Mouse (Mus musculus): Measurements from ENCODE around the gene Lurap1. TPM values are rescaled to one million over a fixed set of nuclear protein-coding genes. Genes with fewer than 3 reads are reported as not detected.
A peak's percentile ranks its signal among the peaks of the same experiment; 100 is the strongest.

Gene Lurap1
- polyA plus RNA-seq, 1 experiment, result not detected

- Histone ChIP-seq H3K27ac (ENCODE audit: insufficient read depth, low read depth, low read length) (no peak overlapping the region), H3K4me1 (ENCODE audit: control insufficient read depth, insufficient read depth, low read length) (no peaks in the 10 kb centered on the region), H3K4me3 (ENCODE audit: insufficient read depth, low read depth, low read length) (no peak overlapping the region)
- 81% methylated on average over 6 of the region's 6 CpGs for WGBS
- no peak for TF ChIP-seq POLR2A (IDR thresholded peaks at IDR 0.05; ENCODE audit: insufficient read depth, low read depth, low read length)
- TF ChIP-seq CTCF (IDR thresholded peaks at IDR 0.05; ENCODE audit: insufficient read depth, low read depth, low read length), result no peak
Observed at GRCm38 (mm10) chr4:116127956-116128355, 23.2 kb downstream of the Lurap1 start.

- H3K4me1 ChIP-seq (ENCODE audit: control insufficient read depth, insufficient read depth, low read length), result no peaks in the 10 kb centered on the region
- H3K27ac ChIP-seq (ENCODE audit: insufficient read depth, low read depth, low read length), result no peak overlapping the region
- no peak overlapping the region for H3K4me3 ChIP-seq (ENCODE audit: insufficient read depth, low read depth, low read length)
- TF ChIP-seq POLR2A (IDR thresholded peaks at IDR 0.05; ENCODE audit: insufficient read depth, low read depth, low read length), result no peak
- no peak for TF ChIP-seq CTCF (IDR thresholded peaks at IDR 0.05; ENCODE audit: insufficient read depth, low read depth, low read length)
- WGBS, result 95% methylated on average over 4 of the region's 4 CpGs
Observed at GRCm38 (mm10) chr4:116125803-116126386, 25.2 kb downstream of the Lurap1 start.

GRCm38 (mm10) chr4:116123602-116124519 lies 27.3 kb downstream of the Lurap1 start, which contains the start of the genes Rad54l and Pomgnt1:
Gene Rad54l, minus strand, starts transcription at chr4:116123690.
Gene Pomgnt1, plus strand, starts transcription at chr4:116123840.
- H3K4me3 ChIP-seq (ENCODE audit: insufficient read depth, low read depth, low read length), result peak within 1 kb of the TSS; percentile 62
- TF ChIP-seq CTCF (IDR thresholded peaks at IDR 0.05; ENCODE audit: insufficient read depth, low read depth, low read length) (no peak), POLR2A (IDR thresholded peaks at IDR 0.05; ENCODE audit: insufficient read depth, low read depth, low read length) (0 out of 2 replicates have a peak, but pooled peaks have one; percentile 44)
- H3K4me1 ChIP-seq (ENCODE audit: control insufficient read depth, insufficient read depth, low read length), result no peaks in the 10 kb centered on the region
- peak within 1 kb of the TSS; percentile 53 for H3K27ac ChIP-seq (ENCODE audit: insufficient read depth, low read depth, low read length)
- 1% methylated on average over 24 of the region's 24 CpGs for WGBS

GRCm38 (mm10) chr4:116122762-116123161 lies 28.4 kb downstream of the Lurap1 start:
- 2% methylated on average over 1 of the region's 1 CpGs for WGBS
- H3K4me1 ChIP-seq (ENCODE audit: control insufficient read depth, insufficient read depth, low read length), result no peaks in the 10 kb centered on the region
- H3K27ac ChIP-seq (ENCODE audit: insufficient read depth, low read depth, low read length), result no peak overlapping the region
- no peak for TF ChIP-seq CTCF (IDR thresholded peaks at IDR 0.05; ENCODE audit: insufficient read depth, low read depth, low read length)
- TF ChIP-seq POLR2A (IDR thresholded peaks at IDR 0.05; ENCODE audit: insufficient read depth, low read depth, low read length), result no peak
- no peak overlapping the region for H3K4me3 ChIP-seq (ENCODE audit: insufficient read depth, low read depth, low read length)

- TF ChIP-seq POLR2A (IDR thresholded peaks at IDR 0.05; ENCODE audit: insufficient read depth, low read depth, low read length) (no peak), CTCF (IDR thresholded peaks at IDR 0.05; ENCODE audit: insufficient read depth, low read depth, low read length) (no peak)
- H3K27ac ChIP-seq (ENCODE audit: insufficient read depth, low read depth, low read length), result no peak overlapping the region
- H3K4me3 ChIP-seq (ENCODE audit: insufficient read depth, low read depth, low read length), result no peak overlapping the region
- whole genome bisulfite sequencing, result 56% methylated on average over 2 of the region's 2 CpGs
- no peaks in the 10 kb centered on the region for H3K4me1 ChIP-seq (ENCODE audit: control insufficient read depth, insufficient read depth, low read length)
Observed at GRCm38 (mm10) chr4:116111486-116111885, 39.7 kb downstream of the Lurap1 start.

GRCm38 (mm10) chr4:116110695-116111094 lies 40.4 kb downstream of the Lurap1 start:
- Histone ChIP-seq H3K4me1 (ENCODE audit: control insufficient read depth, insufficient read depth, low read length) (no peaks in the 10 kb centered on the region), H3K27ac (ENCODE audit: insufficient read depth, low read depth, low read length) (no peak overlapping the region), H3K4me3 (ENCODE audit: insufficient read depth, low read depth, low read length) (no peak overlapping the region)
- TF ChIP-seq CTCF (IDR thresholded peaks at IDR 0.05; ENCODE audit: insufficient read depth, low read depth, low read length), result no peak
- TF ChIP-seq POLR2A (IDR thresholded peaks at IDR 0.05; ENCODE audit: insufficient read depth, low read depth, low read length), result no peak
- 94% methylated on average over 6 of the region's 6 CpGs for WGBS

- Histone ChIP-seq H3K27ac (ENCODE audit: insufficient read depth, low read depth, low read length) (no peak overlapping the region), H3K4me3 (ENCODE audit: insufficient read depth, low read depth, low read length) (no peak overlapping the region), H3K4me1 (ENCODE audit: control insufficient read depth, insufficient read depth, low read length) (no peaks in the 10 kb centered on the region)
- WGBS, result 95% methylated on average over 5 of the region's 5 CpGs
- TF ChIP-seq CTCF (IDR thresholded peaks at IDR 0.05; ENCODE audit: insufficient read depth, low read depth, low read length), result no peak
- no peak for TF ChIP-seq POLR2A (IDR thresholded peaks at IDR 0.05; ENCODE audit: insufficient read depth, low read depth, low read length)
Observed at GRCm38 (mm10) chr4:116105278-116105677, 45.9 kb downstream of the Lurap1 start.

- no peak overlapping the region for H3K4me3 ChIP-seq (ENCODE audit: insufficient read depth, low read depth, low read length)
- WGBS, result 90% methylated on average over 7 of the region's 7 CpGs
- TF ChIP-seq POLR2A (IDR thresholded peaks at IDR 0.05; ENCODE audit: insufficient read depth, low read depth, low read length) (no peak), CTCF (IDR thresholded peaks at IDR 0.05; ENCODE audit: insufficient read depth, low read depth, low read length) (no peak)
- H3K4me1 ChIP-seq (ENCODE audit: control insufficient read depth, insufficient read depth, low read length), result peaks cover 2% of the 10 kb centered on the region; the same call in 1 of the 2 replicates
- H3K27ac ChIP-seq (ENCODE audit: insufficient read depth, low read depth, low read length), result no peak overlapping the region
Observed at GRCm38 (mm10) chr4:116100959-116101358, 50.2 kb downstream of the Lurap1 start.

GRCm38 (mm10) chr4:116097211-116097610 lies 53.9 kb downstream of the Lurap1 start:
- 92% methylated on average over 8 of the region's 8 CpGs for WGBS
- Histone ChIP-seq H3K27ac (ENCODE audit: insufficient read depth, low read depth, low read length) (no peak overlapping the region), H3K4me3 (ENCODE audit: insufficient read depth, low read depth, low read length) (no peak overlapping the region), H3K4me1 (ENCODE audit: control insufficient read depth, insufficient read depth, low read length) (peaks cover 4% of the 10 kb centered on the region; the same call in 1 of the 2 replicates)
- TF ChIP-seq POLR2A (IDR thresholded peaks at IDR 0.05; ENCODE audit: insufficient read depth, low read depth, low read length) (no peak), CTCF (IDR thresholded peaks at IDR 0.05; ENCODE audit: insufficient read depth, low read depth, low read length) (no peak)

Measured in olfactory bulb, adult 2 months (tissue).